Mouse (Mus musculus) liver, postnatal 0 days (tissue): ENCODE data around the gene Ap1g1.

Source experiments
- CTCF ChIP-seq: sonication (generic); IDR thresholded peaks from 2 replicates; pipeline ENCODE4 v1.5.1; 2016; ENCODE audit warnings: antibody characterized with exemption, low read depth
- EP300 ChIP-seq: IDR thresholded peaks from 2 replicates; pipeline ENCODE4 v1.6.1; 2016; ENCODE audit warnings: antibody characterized with exemption, low read depth, mild to moderate bottlenecking

DNA sequence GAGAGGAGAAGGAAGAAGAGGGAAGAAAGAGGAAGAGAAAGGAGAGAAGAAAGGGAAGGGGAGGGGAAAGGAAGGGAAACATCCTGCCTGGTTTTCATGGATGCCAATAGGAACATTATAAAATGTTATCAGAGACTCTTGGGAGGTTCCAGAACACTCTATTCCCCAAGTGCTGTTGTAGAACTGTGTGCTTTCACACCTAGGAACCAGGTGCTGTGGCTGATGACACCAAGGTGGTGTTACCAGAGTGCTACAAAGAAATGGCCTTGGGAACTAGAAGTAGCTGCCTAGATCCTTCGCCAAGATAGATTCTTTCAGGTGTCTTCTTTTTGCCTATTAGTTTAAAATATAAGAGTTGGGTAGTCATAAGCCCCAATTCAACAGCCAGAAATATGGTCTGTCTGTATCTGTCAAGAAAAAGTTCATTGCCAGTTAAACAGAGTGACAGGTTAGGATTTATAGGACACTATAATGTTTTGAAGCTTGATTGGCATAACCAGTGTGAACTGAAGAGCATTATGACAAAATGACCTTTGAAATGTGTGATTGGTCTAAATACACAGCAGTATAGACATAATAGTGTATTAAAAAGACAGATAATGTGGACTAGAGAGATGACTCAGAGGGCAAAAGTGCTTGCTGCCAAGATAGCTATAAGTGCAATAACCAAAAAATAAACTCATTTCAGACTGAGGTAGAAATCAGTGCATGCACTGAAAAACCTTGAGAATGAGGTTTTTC lies 126.7 kb downstream of the Ap1g1 start:
- TF ChIP-seq CTCF (no peak), EP300 (no peak)
